Mouse (Mus musculus): ENCODE results near the gene Trpt1. TPM values are rescaled to one million over a fixed set of nuclear protein-coding genes. Genes with fewer than 3 reads are reported as not detected.

Gene Trpt1
- polyA plus RNA-seq, 2 experiments, result 12.0 to 15.1 TPM

- DNase-seq (ENCODE audit: low spot score) (peak; percentile 72), ATAC-seq (ENCODE audit: low FRiP score, low read depth) (peak; percentile 48)
- Histone ChIP-seq H3K4me1 (ENCODE audit: control insufficient read depth, insufficient read depth, low read length) (peaks cover 18% of the 10 kb centered on the region), H3K36me3 (ENCODE audit: control insufficient read depth, insufficient read depth, low read length) (peaks cover 28% of the 10 kb centered on the region), H3K9ac (ENCODE audit: low read depth, low read length, severe bottlenecking) (peak overlapping the region; percentile 70), H3K27ac (replicated peaks; ENCODE audit: low read depth, low read length) (peak overlapping the region; percentile 92), H3K27me3 (ENCODE audit: control insufficient read depth, insufficient read depth, low read length) (no peaks in the 10 kb centered on the region), H3K4me3 (replicated peaks; ENCODE audit: low read length) (peak overlapping the region; percentile 62), H3K9me3 (ENCODE audit: control insufficient read depth, low read length) (no peaks in the 10 kb centered on the region), H3K4me2 (replicated peaks; ENCODE audit: low read depth, low read length, severe bottlenecking) (peak overlapping the region; percentile 98)
- TF ChIP-seq POLR2A (IDR thresholded peaks at IDR 0.05; ENCODE audit: borderline replicate concordance, extremely low read depth, insufficient read depth, insufficient read length), result peak; percentile 67; the same call in 1 of the 2 replicates
- WGBS, result under 1% methylated on average over 28 of the region's 28 CpGs
Observed at GRCm38 (mm10) chr19:6950613-6951153, 45.2 kb upstream of the Trpt1 start.

- no peaks in the 10 kb centered on the region for H3K9me3 ChIP-seq (ENCODE audit: control insufficient read depth, low read length)
- peak overlapping the region; percentile 70 for H3K9ac ChIP-seq (ENCODE audit: low read depth, low read length, severe bottlenecking)
- H3K4me3 ChIP-seq (replicated peaks; ENCODE audit: low read length), result peak overlapping the region; percentile 62
- peak overlapping the region; percentile 92 for H3K27ac ChIP-seq (replicated peaks; ENCODE audit: low read depth, low read length)
- DNase-seq (ENCODE audit: low spot score) (peak; percentile 92), ATAC-seq (ENCODE audit: low FRiP score, low read depth) (peak; percentile 86)
- WGBS, result under 1% methylated on average over 35 of the region's 35 CpGs
- peak overlapping the region; percentile 98 for H3K4me2 ChIP-seq (replicated peaks; ENCODE audit: low read depth, low read length, severe bottlenecking)
- 0 out of 2 replicates have a peak, but pooled peaks have one; percentile 9 for TF ChIP-seq POLR2A (IDR thresholded peaks at IDR 0.05; ENCODE audit: borderline replicate concordance, extremely low read depth, insufficient read depth, insufficient read length)
- H3K36me3 ChIP-seq (ENCODE audit: control insufficient read depth, insufficient read depth, low read length), result peaks cover 32% of the 10 kb centered on the region
- peaks cover 18% of the 10 kb centered on the region for H3K4me1 ChIP-seq (ENCODE audit: control insufficient read depth, insufficient read depth, low read length)
- no peaks in the 10 kb centered on the region for H3K27me3 ChIP-seq (ENCODE audit: control insufficient read depth, insufficient read depth, low read length)
Observed at GRCm38 (mm10) chr19:6951381-6951968, 44.5 kb upstream of the Trpt1 start.

- ATAC-seq (ENCODE audit: low FRiP score, low read depth), result 0 out of 2 replicates have a peak, but pooled peaks have one; percentile 4
- 2% methylated on average over 31 of the region's 31 CpGs for WGBS
- Histone ChIP-seq H3K4me1 (ENCODE audit: control insufficient read depth, insufficient read depth, low read length) (peaks cover 18% of the 10 kb centered on the region), H3K27me3 (ENCODE audit: control insufficient read depth, insufficient read depth, low read length) (no peaks in the 10 kb centered on the region), H3K9me3 (ENCODE audit: control insufficient read depth, low read length) (no peaks in the 10 kb centered on the region), H3K9ac (ENCODE audit: low read depth, low read length, severe bottlenecking) (peak overlapping the region; percentile 70), H3K4me2 (replicated peaks; ENCODE audit: low read depth, low read length, severe bottlenecking) (peak overlapping the region; percentile 98), H3K27ac (replicated peaks; ENCODE audit: low read depth, low read length) (peak overlapping the region; percentile 92), H3K4me3 (replicated peaks; ENCODE audit: low read length) (peak overlapping the region; percentile 62), H3K36me3 (ENCODE audit: control insufficient read depth, insufficient read depth, low read length) (peaks cover 38% of the 10 kb centered on the region)
- peak; percentile 30 for DNase-seq (ENCODE audit: low spot score)
- TF ChIP-seq POLR2A (IDR thresholded peaks at IDR 0.05; ENCODE audit: borderline replicate concordance, extremely low read depth, insufficient read depth, insufficient read length), result no peak
Observed at GRCm38 (mm10) chr19:6951994-6952711, 43.8 kb upstream of the Trpt1 start.

GRCm38 (mm10) chr19:6952712-6953037, 43.3 kb upstream of the Trpt1 start:
- DNase-seq (ENCODE audit: low spot score) (no peak), ATAC-seq (ENCODE audit: low FRiP score, low read depth) (no peak)
- Histone ChIP-seq H3K9ac (ENCODE audit: low read depth, low read length, severe bottlenecking) (peak overlapping the region; percentile 70), H3K36me3 (ENCODE audit: control insufficient read depth, insufficient read depth, low read length) (peaks cover 43% of the 10 kb centered on the region), H3K4me1 (ENCODE audit: control insufficient read depth, insufficient read depth, low read length) (peaks cover 18% of the 10 kb centered on the region), H3K4me2 (replicated peaks; ENCODE audit: low read depth, low read length, severe bottlenecking) (peak overlapping the region; percentile 98), H3K4me3 (replicated peaks; ENCODE audit: low read length) (peak overlapping the region; percentile 62), H3K27ac (replicated peaks; ENCODE audit: low read depth, low read length) (no peak overlapping the region), H3K9me3 (ENCODE audit: control insufficient read depth, low read length) (no peaks in the 10 kb centered on the region), H3K27me3 (ENCODE audit: control insufficient read depth, insufficient read depth, low read length) (no peaks in the 10 kb centered on the region)
- WGBS, result 9% methylated on average over 3 of the region's 3 CpGs
- TF ChIP-seq POLR2A (IDR thresholded peaks at IDR 0.05; ENCODE audit: borderline replicate concordance, extremely low read depth, insufficient read depth, insufficient read length), result no peak

GRCm38 (mm10) chr19:6954046-6954445, 41.9 kb upstream of the Trpt1 start:
- DNase-seq (ENCODE audit: low spot score) (no peak), ATAC-seq (ENCODE audit: low FRiP score, low read depth) (no peak)
- no peak overlapping the region for H3K4me2 ChIP-seq (replicated peaks; ENCODE audit: low read depth, low read length, severe bottlenecking)
- H3K27me3 ChIP-seq (ENCODE audit: control insufficient read depth, insufficient read depth, low read length), result no peaks in the 10 kb centered on the region
- TF ChIP-seq POLR2A (IDR thresholded peaks at IDR 0.05; ENCODE audit: borderline replicate concordance, extremely low read depth, insufficient read depth, insufficient read length), result no peak
- no peak overlapping the region for H3K4me3 ChIP-seq (replicated peaks; ENCODE audit: low read length)
- H3K9me3 ChIP-seq (ENCODE audit: control insufficient read depth, low read length), result no peaks in the 10 kb centered on the region
- 48% methylated on average over 9 of the region's 9 CpGs for WGBS
- peaks cover 51% of the 10 kb centered on the region for H3K36me3 ChIP-seq (ENCODE audit: control insufficient read depth, insufficient read depth, low read length)
- H3K27ac ChIP-seq (replicated peaks; ENCODE audit: low read depth, low read length), result no peak overlapping the region
- peaks cover 18% of the 10 kb centered on the region for H3K4me1 ChIP-seq (ENCODE audit: control insufficient read depth, insufficient read depth, low read length)
- H3K9ac ChIP-seq (ENCODE audit: low read depth, low read length, severe bottlenecking), result no peak overlapping the region

All from limb, embryonic 14.5 days (tissue).